Mouse (Mus musculus) bone marrow, adult 2 months (tissue): ENCODE data around the gene E030018B13Rik.

Experiments used
- CTCF ChIP-seq: fragments of 200-500 bp; IDR thresholded peaks from 2 replicates; pipeline ENCODE4 v1.5.1; 2011; ENCODE audit warnings: low read length, control low read depth; ENCODE audit not compliant: control insufficient read depth, insufficient read depth
- POLR2A ChIP-seq: fragments of 200-500 bp; IDR thresholded peaks from 2 replicates; pipeline ENCODE4 v1.6.1; 2011; ENCODE audit warnings: low read depth, mild to moderate bottlenecking, control low read depth, low read length, borderline replicate concordance; ENCODE audit not compliant: control insufficient read depth

DNA sequence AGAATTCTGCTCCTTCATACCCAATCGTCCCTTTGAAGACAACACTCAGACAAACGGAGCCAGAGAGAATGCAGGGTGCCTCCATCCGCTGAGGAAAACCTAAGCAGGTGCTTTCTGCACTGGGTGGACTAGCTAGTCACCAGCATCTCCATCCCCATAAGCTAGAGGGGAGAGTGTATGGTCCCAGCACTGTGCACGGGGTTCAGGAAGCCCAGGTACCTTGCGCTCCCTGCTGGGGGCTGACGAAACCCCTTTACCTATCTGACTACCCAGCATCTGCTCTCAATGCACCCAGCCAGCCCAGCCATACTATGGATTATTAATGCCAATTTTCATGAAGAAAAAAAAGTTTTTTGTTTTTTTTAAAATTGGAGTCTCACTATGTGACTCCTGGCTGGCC, 47.5 kb downstream of the E030018B13Rik start:
- no peak for TF ChIP-seq CTCF
- TF ChIP-seq POLR2A = no peak
